8 mouse cellular contexts compared by ENCODE assay signal in genomic region chr7:28911632-28912031, GRCm38 (mm10). TPM values are rescaled to one million over a fixed set of nuclear protein-coding genes. Genes with fewer than 3 reads are reported as not detected.
DNase-seq lines count a peak whose midpoint lies in the region; ATAC-seq and TF ChIP-seq lines count a peak whose summit lies in the region.

No protein-coding gene starts in this region.

- peaks cover 99% of the 10 kb centered on the region for H3K36me3 ChIP-seq in embryonic facial prominence, embryonic 13.5 days
- peaks cover 71% of the 10 kb centered on the region for H3K36me3 ChIP-seq in hindbrain, postnatal 0 days (ENCODE audit: insufficient read depth, low read length)
- H3K36me3 ChIP-seq in liver, embryonic 16.5 days (ENCODE audit: control insufficient read depth, insufficient read depth), result peaks cover 70% of the 10 kb centered on the region

- no peak for TF ChIP-seq CTCF in hindbrain, postnatal 0 days (IDR thresholded peaks at IDR 0.05; ENCODE audit: low read depth)

- peak overlapping the region; percentile 45; the same call in 1 of the 2 replicates for H3K27ac ChIP-seq in embryonic facial prominence, embryonic 13.5 days
- H3K27ac ChIP-seq in hindbrain, postnatal 0 days, result 0 out of 2 replicates have a peak overlapping the region, but pooled peaks have one; percentile 41
- H3K27ac ChIP-seq in liver, embryonic 16.5 days (ENCODE audit: low read length), result no peak overlapping the region

- 55% methylated on average over 4 of the region's 4 CpGs for WGBS in embryonic facial prominence, embryonic 13.5 days
- WGBS in hindbrain, postnatal 0 days, result 77% methylated on average over 4 of the region's 4 CpGs
- 67% methylated on average over 4 of the region's 4 CpGs for WGBS in liver, embryonic 16.5 days (ENCODE audit: insufficient replicate concordance)

- no peaks in the 10 kb centered on the region for H3K9me3 ChIP-seq in embryonic facial prominence, embryonic 13.5 days
- H3K9me3 ChIP-seq in hindbrain, postnatal 0 days (ENCODE audit: low read length), result no peaks in the 10 kb centered on the region
- no peaks in the 10 kb centered on the region for H3K9me3 ChIP-seq in liver, embryonic 16.5 days (replicated peaks; ENCODE audit: control insufficient read depth, low read length)

- no peaks in the 10 kb centered on the region for H3K4me1 ChIP-seq in embryonic facial prominence, embryonic 13.5 days
- no peaks in the 10 kb centered on the region for H3K4me1 ChIP-seq in hindbrain, postnatal 0 days (ENCODE audit: insufficient read depth, low read length)
- no peaks in the 10 kb centered on the region for H3K4me1 ChIP-seq in liver, embryonic 16.5 days (ENCODE audit: control insufficient read depth, low read depth, low read length)

- H3K4me3 ChIP-seq in embryonic facial prominence, embryonic 13.5 days, result no peak overlapping the region
- H3K4me3 ChIP-seq in hindbrain, postnatal 0 days (ENCODE audit: low read length), result no peak overlapping the region
- H3K4me3 ChIP-seq in liver, embryonic 16.5 days (ENCODE audit: low read depth, low read length), result no peak overlapping the region

- DNase-seq in adrenal gland, postnatal 10 days, result peak; percentile 63
- DNase-seq in hindbrain, postnatal 0 days (ENCODE audit: low spot score), result no peak
- DNase-seq in right cerebral cortex, postnatal 36 days (ENCODE audit: low spot score in 2 of 2), result no peak
- no peak for DNase-seq in left cerebral cortex, adult 18-20 months (ENCODE audit: low spot score in 2 of 2)
- DNase-seq in thymus, postnatal 4 days, result no peak

- no peaks in the 10 kb centered on the region for H3K27me3 ChIP-seq in embryonic facial prominence, embryonic 13.5 days
- H3K27me3 ChIP-seq in hindbrain, postnatal 0 days (ENCODE audit: insufficient read depth, low read length), result no peaks in the 10 kb centered on the region
- no peaks in the 10 kb centered on the region for H3K27me3 ChIP-seq in liver, embryonic 16.5 days (ENCODE audit: control insufficient read depth, insufficient read depth, low read depth, low read length)

- no peak overlapping the region for H3K4me2 ChIP-seq in embryonic facial prominence, embryonic 13.5 days
- H3K4me2 ChIP-seq in hindbrain, postnatal 0 days (ENCODE audit: low read depth, low read length), result no peak overlapping the region
- no peak overlapping the region for H3K4me2 ChIP-seq in liver, embryonic 16.5 days (ENCODE audit: low read depth, low read length)

- no peak for ATAC-seq in embryonic facial prominence, embryonic 13.5 days (ENCODE audit: insufficient number of reproducible peaks, insufficient read depth, low FRiP score, low TSS enrichment, low read depth)
- ATAC-seq in hindbrain, postnatal 0 days, result peak; percentile 46; the same call in 1 of the 2 replicates
- peak; percentile 70 for ATAC-seq in liver, embryonic 16.5 days (ENCODE audit: low read depth)
- ATAC-seq in megakaryocyte, adult 5-6 weeks (ENCODE audit: poor library complexity, severe bottlenecking), result no peak

- no peak overlapping the region for H3K9ac ChIP-seq in embryonic facial prominence, embryonic 13.5 days
- H3K9ac ChIP-seq in hindbrain, postnatal 0 days (replicated peaks; ENCODE audit: low read length), result no peak overlapping the region
- H3K9ac ChIP-seq in liver, embryonic 16.5 days (ENCODE audit: low read depth, low read length), result no peak overlapping the region

RNA-seq across cellular contexts. Expression of gene Capn12, which starts 30.4 kb away (rescaled TPM):
- total RNA-seq in adrenal gland, postnatal 10 days (2021), result under 1 TPM; 0.15 to 0.67 TPM
- 0.69 and 1.2 TPM in 2 replicates for polyA plus RNA-seq in embryonic facial prominence, embryonic 13.5 days (2015; fragmentation: Nextera tagmentation; extraction: Ambion mirVana)
- 0.07 TPM in 1 of 2 replicates, not detected in the other for total RNA-seq in hindbrain, postnatal 0 days (2014; rRNA removed)
- 0.53 and 0.62 TPM in 2 replicates for polyA plus RNA-seq in hindbrain, postnatal 0 days (2015; fragmentation: Nextera tagmentation; extraction: Ambion mirVana)
- polyA plus RNA-seq in liver, embryonic 16.5 days (2015; fragmentation: Nextera tagmentation; extraction: Ambion mirVana), result 0.09 and 0.12 TPM in 2 replicates
- total RNA-seq in left cerebral cortex, adult 18-20 months (2021), result under 1 TPM; 0.61 to 0.95 TPM
- total RNA-seq in megakaryocyte, adult 5-6 weeks (2015), result not detected in 2 replicates
- total RNA-seq in megakaryocyte, adult 5-6 weeks (2017), result not detected in 2 replicates

RNA-seq across cellular contexts. Expression of gene Lgals7, which starts 48.0 kb away (rescaled TPM):
- total RNA-seq in adrenal gland, postnatal 10 days (2021), result 1 to 10 TPM; 1.2 to 2.1 TPM
- 25.5 and 29.4 TPM in 2 replicates for polyA plus RNA-seq in embryonic facial prominence, embryonic 13.5 days (2015; fragmentation: Nextera tagmentation; extraction: Ambion mirVana)
- 1.1 TPM in 1 of 2 replicates, not detected in the other for total RNA-seq in hindbrain, postnatal 0 days (2014; rRNA removed)
- polyA plus RNA-seq in hindbrain, postnatal 0 days (2015; fragmentation: Nextera tagmentation; extraction: Ambion mirVana), result 3.7 and 5.0 TPM in 2 replicates
- 0.16 and 0.19 TPM in 2 replicates for polyA plus RNA-seq in liver, embryonic 16.5 days (2015; fragmentation: Nextera tagmentation; extraction: Ambion mirVana)
- total RNA-seq in left cerebral cortex, adult 18-20 months (2021), result under 1 TPM in 1 of 2 experiments, not detected in 1; 0.74 TPM
- not detected in 2 replicates for total RNA-seq in megakaryocyte, adult 5-6 weeks (2015)
- total RNA-seq in megakaryocyte, adult 5-6 weeks (2017), result not detected in 2 replicates

RNA-seq across cellular contexts. Expression of gene Actn4, which starts 50.5 kb away (rescaled TPM):
- total RNA-seq in adrenal gland, postnatal 10 days (2021), result 100 to 1,000 TPM; 236 to 261 TPM
- polyA plus RNA-seq in embryonic facial prominence, embryonic 13.5 days (2015; fragmentation: Nextera tagmentation; extraction: Ambion mirVana), result 232 and 258 TPM in 2 replicates
- total RNA-seq in hindbrain, postnatal 0 days (2014; rRNA removed), result 81.3 and 85.7 TPM in 2 replicates
- polyA plus RNA-seq in hindbrain, postnatal 0 days (2015; fragmentation: Nextera tagmentation; extraction: Ambion mirVana), result 114 and 115 TPM in 2 replicates
- 130 and 137 TPM in 2 replicates for polyA plus RNA-seq in liver, embryonic 16.5 days (2015; fragmentation: Nextera tagmentation; extraction: Ambion mirVana)
- 100 to 1,000 TPM; 192 TPM for total RNA-seq in left cerebral cortex, adult 18-20 months (2021)
- 82.5 and 87.8 TPM in 2 replicates for total RNA-seq in megakaryocyte, adult 5-6 weeks (2015)
- 44.7 and 55.1 TPM in 2 replicates for total RNA-seq in megakaryocyte, adult 5-6 weeks (2017)

Comparison
In these comparisons a context has a peak if more than half of its experiments do, and no peak if none do; other contexts are left out.
1. ATAC-seq: peak in hindbrain, postnatal 0 days (single experiment) and liver, embryonic 16.5 days (single experiment); none in embryonic facial prominence, embryonic 13.5 days (single experiment) and megakaryocyte, adult 5-6 weeks (single experiment).